Mouse (Mus musculus): ENCODE measurements around the gene Pls3. TPM values are rescaled to one million over a fixed set of nuclear protein-coding genes. Genes with fewer than 3 reads are reported as not detected.

The Pls3 gene
- polyA plus RNA-seq, 1 experiment from 2014 or later: 56.2 TPM

- H3K4me3 ChIP-seq (replicated peaks): no peak overlapping the region
- H3K4me1 ChIP-seq: no peaks in the 10 kb centered on the region; the same call in 1 of the 2 replicates
- H3K4me2 ChIP-seq: no peak overlapping the region
- H3K36me3 ChIP-seq (replicated peaks): no peaks in the 10 kb centered on the region
- 91% methylated on average over 2 of the region's 2 CpGs for WGBS
- no peaks in the 10 kb centered on the region for H3K27me3 ChIP-seq
- no peak overlapping the region for H3K27ac ChIP-seq
- H3K9me3 ChIP-seq: no peaks in the 10 kb centered on the region
- ATAC-seq (ENCODE audit: low FRiP score): no peak
- no peak overlapping the region for H3K9ac ChIP-seq
Observed at GRCm38 (mm10) chrX:75834286-75834685, 40.7 kb downstream of the Pls3 start.

GRCm38 (mm10) chrX:75833006-75833641, 41.9 kb downstream of the Pls3 start:
- no peaks in the 10 kb centered on the region for H3K27me3 ChIP-seq
- no peaks in the 10 kb centered on the region for H3K9me3 ChIP-seq
- no peak for ATAC-seq (ENCODE audit: low FRiP score)
- no peak overlapping the region for H3K4me2 ChIP-seq
- no peaks in the 10 kb centered on the region; the same call in 1 of the 2 replicates for H3K4me1 ChIP-seq
- H3K9ac ChIP-seq: no peak overlapping the region
- H3K27ac ChIP-seq: no peak overlapping the region
- no peak overlapping the region for H3K4me3 ChIP-seq (replicated peaks)
- H3K36me3 ChIP-seq (replicated peaks): no peaks in the 10 kb centered on the region
- WGBS: 70% methylated on average over 11 of the region's 11 CpGs

- Histone ChIP-seq H3K4me1 (no peaks in the 10 kb centered on the region; the same call in 1 of the 2 replicates), H3K9ac (no peak overlapping the region), H3K4me2 (no peak overlapping the region), H3K9me3 (no peaks in the 10 kb centered on the region), H3K27me3 (no peaks in the 10 kb centered on the region), H3K27ac (no peak overlapping the region), H3K36me3 (replicated peaks) (no peaks in the 10 kb centered on the region), H3K4me3 (replicated peaks) (no peak overlapping the region)
- 12% methylated on average over 2 of the region's 2 CpGs for WGBS
- ATAC-seq (ENCODE audit: low FRiP score): no peak
Observed at GRCm38 (mm10) chrX:75829867-75830255, 45.1 kb downstream of the Pls3 start.

DNA sequence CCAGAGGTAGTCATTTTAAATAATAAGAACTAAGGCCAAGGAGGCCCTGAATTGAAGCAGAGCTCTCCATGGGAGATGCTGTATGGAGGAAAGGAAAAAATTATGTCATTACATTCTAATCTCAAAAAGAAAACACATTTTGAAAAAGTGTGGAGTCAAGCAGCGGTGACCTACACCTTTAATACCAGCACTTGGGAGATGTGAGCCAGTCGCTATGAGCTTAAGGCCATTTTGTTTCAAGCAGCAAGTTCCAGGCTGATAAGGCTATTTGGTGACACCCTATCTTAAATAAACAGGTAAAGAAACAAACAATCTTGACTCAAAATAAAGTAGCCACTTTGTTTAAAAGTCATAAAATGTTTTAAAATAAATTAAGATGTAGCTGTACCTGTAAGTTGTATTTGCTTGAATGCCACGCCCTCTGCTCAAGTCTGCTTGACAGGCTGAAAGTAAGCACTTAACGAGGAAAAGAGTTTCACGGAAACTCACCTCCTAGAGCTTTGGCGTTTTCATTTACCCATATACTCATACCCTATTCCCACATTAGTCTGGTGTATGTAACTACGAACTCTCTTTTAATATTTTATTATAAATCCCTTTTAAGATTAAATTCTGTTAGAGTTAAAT, 45.6 kb downstream of the Pls3 start:
- H3K36me3 ChIP-seq (replicated peaks): no peaks in the 10 kb centered on the region
- H3K9me3 ChIP-seq: no peaks in the 10 kb centered on the region
- WGBS: 38% methylated on average over 7 of the region's 7 CpGs
- no peak overlapping the region for H3K27ac ChIP-seq
- H3K27me3 ChIP-seq: no peaks in the 10 kb centered on the region
- H3K9ac ChIP-seq: no peak overlapping the region
- ATAC-seq (ENCODE audit: low FRiP score): no peak
- H3K4me2 ChIP-seq: no peak overlapping the region
- H3K4me1 ChIP-seq: no peaks in the 10 kb centered on the region; the same call in 1 of the 2 replicates
- no peak overlapping the region for H3K4me3 ChIP-seq (replicated peaks)

- 77% methylated on average over 1 of the region's 1 CpGs for WGBS
- H3K36me3 ChIP-seq (replicated peaks): no peaks in the 10 kb centered on the region
- H3K4me1 ChIP-seq: no peaks in the 10 kb centered on the region
- no peak for ATAC-seq (ENCODE audit: low FRiP score)
- no peak overlapping the region for H3K4me3 ChIP-seq (replicated peaks)
- H3K9me3 ChIP-seq: no peaks in the 10 kb centered on the region
- no peaks in the 10 kb centered on the region for H3K27me3 ChIP-seq
- no peak overlapping the region for H3K9ac ChIP-seq
- no peak overlapping the region for H3K4me2 ChIP-seq
- no peak overlapping the region for H3K27ac ChIP-seq
Observed at GRCm38 (mm10) chrX:75818647-75819271, 56.2 kb downstream of the Pls3 start.

DNA sequence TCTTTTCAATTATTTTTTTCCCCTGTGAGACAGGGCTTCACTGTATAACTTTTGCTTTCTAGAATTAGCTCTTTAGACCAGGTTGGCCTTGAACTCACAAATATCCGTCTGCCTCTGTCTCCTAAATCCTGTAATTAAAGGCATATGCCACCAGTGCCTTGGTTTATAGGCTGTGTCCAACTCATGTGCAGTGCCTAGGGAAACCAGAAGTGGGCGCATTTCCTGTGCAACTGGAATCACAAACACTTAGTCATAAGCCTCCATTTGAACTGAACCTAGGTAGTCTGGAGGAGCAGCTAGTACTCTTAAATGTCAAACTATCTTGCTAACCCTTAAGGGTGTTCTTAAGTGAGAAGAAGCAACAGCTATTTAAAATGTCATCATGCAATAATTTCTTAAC, 60.0 kb downstream of the Pls3 start:
- H3K27ac ChIP-seq: no peak overlapping the region
- H3K4me3 ChIP-seq (replicated peaks): no peak overlapping the region
- WGBS: 78% methylated on average over 2 of the region's 2 CpGs
- H3K9me3 ChIP-seq: no peaks in the 10 kb centered on the region
- no peaks in the 10 kb centered on the region for H3K27me3 ChIP-seq
- H3K4me2 ChIP-seq: no peak overlapping the region
- H3K4me1 ChIP-seq: no peaks in the 10 kb centered on the region
- no peak for ATAC-seq (ENCODE audit: low FRiP score)
- H3K36me3 ChIP-seq (replicated peaks): no peaks in the 10 kb centered on the region
- no peak overlapping the region for H3K9ac ChIP-seq

- Histone ChIP-seq H3K9ac (no peak overlapping the region), H3K4me1 (no peaks in the 10 kb centered on the region), H3K36me3 (replicated peaks) (no peaks in the 10 kb centered on the region), H3K4me2 (no peak overlapping the region), H3K27me3 (no peaks in the 10 kb centered on the region), H3K4me3 (replicated peaks) (no peak overlapping the region), H3K9me3 (no peaks in the 10 kb centered on the region), H3K27ac (no peak overlapping the region)
- WGBS: 84% methylated on average over 4 of the region's 4 CpGs
- no peak for ATAC-seq (ENCODE audit: low FRiP score)
Observed at GRCm38 (mm10) chrX:75814123-75814522, 60.9 kb downstream of the Pls3 start.

DNA sequence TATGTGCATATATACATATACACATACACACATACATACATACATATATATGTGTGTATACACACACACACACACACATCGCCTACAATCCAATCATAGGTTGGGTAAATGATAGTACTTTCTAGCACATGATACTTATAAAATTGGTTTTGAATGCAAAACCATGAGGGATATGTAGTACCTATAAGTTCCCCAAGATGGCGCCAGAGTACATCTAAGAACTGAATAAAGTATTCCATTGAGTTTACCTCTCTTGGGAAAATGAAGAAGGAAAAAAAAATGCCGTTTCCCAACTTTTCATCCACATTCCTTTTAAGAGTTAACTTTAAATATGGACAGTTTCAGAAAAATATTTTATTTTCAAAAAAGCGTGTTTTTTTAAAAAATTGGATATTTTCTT, 78.4 kb downstream of the Pls3 start:
- Histone ChIP-seq H3K36me3 (replicated peaks) (no peaks in the 10 kb centered on the region), H3K4me3 (replicated peaks) (no peak overlapping the region), H3K4me2 (no peak overlapping the region), H3K9ac (no peak overlapping the region), H3K9me3 (0 out of 2 replicates have a peak, but pooled peaks cover 3% of the 10 kb centered on the region), H3K27ac (no peak overlapping the region), H3K4me1 (no peaks in the 10 kb centered on the region), H3K27me3 (no peaks in the 10 kb centered on the region)
- WGBS: 36% methylated on average over 4 of the region's 4 CpGs
- no peak for ATAC-seq (ENCODE audit: low FRiP score)

- Histone ChIP-seq H3K9ac (no peak overlapping the region), H3K4me2 (no peak overlapping the region), H3K27me3 (no peaks in the 10 kb centered on the region), H3K9me3 (no peaks in the 10 kb centered on the region), H3K4me1 (no peaks in the 10 kb centered on the region), H3K4me3 (replicated peaks) (no peak overlapping the region), H3K36me3 (replicated peaks) (no peaks in the 10 kb centered on the region), H3K27ac (no peak overlapping the region)
- 99% methylated on average over 4 of the region's 4 CpGs for WGBS
- ATAC-seq (ENCODE audit: low FRiP score): no peak
Observed at GRCm38 (mm10) chrX:75779796-75780195, 95.2 kb downstream of the Pls3 start.

GRCm38 (mm10) chrX:75777461-75777860, 97.5 kb downstream of the Pls3 start:
- H3K9ac ChIP-seq: no peak overlapping the region
- no peak for ATAC-seq (ENCODE audit: low FRiP score)
- no peaks in the 10 kb centered on the region for H3K9me3 ChIP-seq
- no peak overlapping the region for H3K4me3 ChIP-seq (replicated peaks)
- no peaks in the 10 kb centered on the region for H3K36me3 ChIP-seq (replicated peaks)
- H3K4me1 ChIP-seq: no peaks in the 10 kb centered on the region
- H3K4me2 ChIP-seq: no peak overlapping the region
- 86% methylated on average over 2 of the region's 2 CpGs for WGBS
- no peaks in the 10 kb centered on the region for H3K27me3 ChIP-seq
- H3K27ac ChIP-seq: no peak overlapping the region

GRCm38 (mm10) chrX:75764794-75765328, 110.1 kb downstream of the Pls3 start:
- Histone ChIP-seq H3K4me3 (replicated peaks) (peak overlapping the region; percentile 46), H3K9me3 (no peaks in the 10 kb centered on the region), H3K4me1 (peaks cover 10% of the 10 kb centered on the region), H3K27me3 (no peaks in the 10 kb centered on the region), H3K36me3 (replicated peaks) (no peaks in the 10 kb centered on the region), H3K27ac (peak overlapping the region; percentile 86), H3K4me2 (peak overlapping the region; percentile 54), H3K9ac (peak overlapping the region; percentile 55; the same call in 1 of the 2 replicates)
- ATAC-seq (ENCODE audit: low FRiP score): peak; percentile 62
- WGBS: 33% methylated on average over 7 of the region's 7 CpGs

DNA sequence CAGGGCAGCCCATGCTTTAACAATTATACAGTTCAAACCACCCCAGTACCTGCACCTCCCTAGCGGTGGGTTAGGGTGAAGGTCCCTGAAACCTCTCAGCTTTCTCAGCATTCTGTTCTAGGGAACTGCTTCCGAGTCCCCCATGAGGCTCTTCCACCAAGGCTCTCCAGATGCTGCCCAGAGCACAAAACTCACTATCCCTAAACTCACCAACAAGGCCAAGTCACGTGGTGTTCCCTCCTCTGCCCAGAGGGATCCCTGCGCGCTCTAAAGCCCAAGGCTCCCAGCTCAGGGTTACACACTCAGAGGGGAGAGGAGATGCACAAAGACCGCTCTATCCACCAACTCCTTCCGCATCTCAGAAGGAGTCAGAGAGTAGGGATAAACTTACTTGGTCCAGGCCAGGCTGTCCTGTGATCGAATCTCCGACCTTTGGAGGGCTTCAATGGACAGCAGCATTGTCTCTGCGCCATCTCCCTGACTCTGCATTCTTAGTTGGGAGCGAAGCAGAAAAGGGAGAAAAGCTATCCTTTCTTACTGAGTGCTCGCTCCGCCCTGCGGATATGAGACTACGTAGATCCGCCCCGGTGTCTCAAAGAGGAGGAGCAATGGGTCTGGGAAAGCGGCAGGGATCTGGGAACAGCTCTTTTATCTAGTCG, 110.7 kb downstream of the Pls3 start:
- peak; percentile 96 for ATAC-seq (ENCODE audit: low FRiP score)
- H3K36me3 ChIP-seq (replicated peaks): no peaks in the 10 kb centered on the region
- peak overlapping the region; percentile 55 for H3K9ac ChIP-seq
- peaks cover 10% of the 10 kb centered on the region for H3K4me1 ChIP-seq
- peak overlapping the region; percentile 86 for H3K27ac ChIP-seq
- peak overlapping the region; percentile 54 for H3K4me2 ChIP-seq
- peak overlapping the region; percentile 46 for H3K4me3 ChIP-seq (replicated peaks)
- 12% methylated on average over 19 of the region's 19 CpGs for WGBS
- no peaks in the 10 kb centered on the region for H3K27me3 ChIP-seq
- H3K9me3 ChIP-seq: no peaks in the 10 kb centered on the region

Data from forebrain, embryonic 12.5 days (tissue).